Mouse (Mus musculus) B cell, adult 2 months (primary cell): ENCODE measurements at regions not wholly inside any gene's neighbourhood (a gene's known extent, or its start where the extent isn't known, plus 50 kb on each side); places are given as distances from the start of the nearest gene placed in this dataset.

ENCODE experiments used
- DNase-seq, 2 experiments: peaks; one replicate each; pipeline ENCODE4 v3.0.0; 2022

DNA sequence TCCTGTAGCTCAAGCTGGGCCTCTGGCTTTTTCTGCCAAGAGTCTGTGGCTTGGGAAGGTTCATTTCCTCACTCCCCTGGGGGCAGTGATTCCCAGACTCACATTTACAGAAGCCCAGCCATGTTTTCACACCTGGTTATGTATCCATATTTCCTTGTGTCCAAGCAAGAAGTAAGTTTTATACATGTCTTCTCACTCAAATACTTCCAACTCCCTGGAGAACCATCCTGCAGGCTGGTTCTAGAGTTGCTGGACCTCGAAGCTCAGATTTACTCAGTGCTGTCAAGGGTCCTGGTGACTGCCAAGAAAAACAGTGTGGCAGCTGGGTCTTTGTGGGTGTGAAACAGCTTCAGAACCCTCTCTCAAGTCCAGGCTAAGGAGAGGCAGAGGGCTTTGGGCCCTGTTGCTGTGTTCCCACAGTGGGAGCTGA, 537.6 kb upstream of the Nrp1 start:
- DNase-seq: no peak

- DNase-seq: no peak
These were observed 536.8 kb upstream of the Nrp1 start for GRCm38 (mm10) chr8:127821646-127822045.

DNA sequence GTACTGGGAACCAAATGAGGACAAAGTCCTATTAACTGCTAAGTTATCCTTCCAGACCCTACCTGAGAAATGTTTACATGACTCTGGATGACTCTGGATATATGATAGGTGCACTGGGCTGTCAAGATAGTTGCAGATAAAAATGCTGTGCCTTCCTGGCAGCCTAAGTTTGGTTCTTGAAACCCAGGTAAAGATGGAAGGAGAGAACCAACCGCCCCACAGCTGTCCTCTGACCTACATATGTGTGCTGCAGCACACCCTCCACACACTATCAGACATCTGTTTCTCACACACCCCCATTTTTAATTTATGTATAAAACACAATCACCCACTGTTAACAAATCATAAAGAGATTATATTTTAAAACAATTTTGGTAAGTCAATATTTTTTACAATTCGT, 533.4 kb upstream of the Nrp1 start:
- DNase-seq: no peak

DNA sequence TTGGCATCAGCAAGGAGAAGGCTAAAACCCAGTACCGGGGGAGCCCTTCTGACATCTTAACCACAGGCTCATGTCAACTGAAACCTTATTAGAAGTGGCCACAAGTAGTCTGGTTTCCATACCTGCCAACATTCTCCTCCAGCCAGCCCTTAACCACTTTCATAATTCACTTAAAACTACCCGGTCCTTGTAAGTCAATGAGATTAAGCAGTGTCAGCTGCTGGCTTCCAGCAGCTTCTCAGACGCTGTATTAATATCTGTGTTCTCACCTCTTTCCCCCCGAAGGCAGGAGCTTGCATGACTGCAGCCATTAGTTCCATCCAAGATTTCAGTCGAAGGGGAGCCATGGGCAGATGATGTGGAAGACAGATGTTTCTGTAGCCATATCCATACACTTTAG, 530.6 kb upstream of the Nrp1 start:
- no peak for DNase-seq

DNA sequence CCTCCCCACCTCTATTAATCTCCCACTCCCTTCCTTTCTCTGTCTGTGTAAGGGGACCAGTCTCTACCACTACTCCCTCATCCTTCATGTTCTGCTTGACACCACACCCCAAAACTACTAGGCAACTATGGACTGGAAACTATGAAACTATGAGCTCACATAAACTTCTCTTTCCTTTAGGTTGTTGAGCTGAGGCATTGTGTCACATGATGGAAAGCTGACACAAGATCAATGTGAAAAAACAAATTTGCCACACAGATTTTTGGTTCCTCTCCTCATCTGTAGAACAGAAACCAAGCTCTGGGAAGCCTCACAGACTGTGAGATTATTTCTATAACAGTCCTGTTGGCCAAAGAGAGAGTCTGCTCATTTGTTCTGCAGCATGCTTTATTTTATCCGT, 528.7 kb upstream of the Nrp1 start:
- no peak for DNase-seq

- DNase-seq: no peak
These were observed 524.4 kb upstream of the Nrp1 start for GRCm38 (mm10) chr8:127834006-127834405.

DNA sequence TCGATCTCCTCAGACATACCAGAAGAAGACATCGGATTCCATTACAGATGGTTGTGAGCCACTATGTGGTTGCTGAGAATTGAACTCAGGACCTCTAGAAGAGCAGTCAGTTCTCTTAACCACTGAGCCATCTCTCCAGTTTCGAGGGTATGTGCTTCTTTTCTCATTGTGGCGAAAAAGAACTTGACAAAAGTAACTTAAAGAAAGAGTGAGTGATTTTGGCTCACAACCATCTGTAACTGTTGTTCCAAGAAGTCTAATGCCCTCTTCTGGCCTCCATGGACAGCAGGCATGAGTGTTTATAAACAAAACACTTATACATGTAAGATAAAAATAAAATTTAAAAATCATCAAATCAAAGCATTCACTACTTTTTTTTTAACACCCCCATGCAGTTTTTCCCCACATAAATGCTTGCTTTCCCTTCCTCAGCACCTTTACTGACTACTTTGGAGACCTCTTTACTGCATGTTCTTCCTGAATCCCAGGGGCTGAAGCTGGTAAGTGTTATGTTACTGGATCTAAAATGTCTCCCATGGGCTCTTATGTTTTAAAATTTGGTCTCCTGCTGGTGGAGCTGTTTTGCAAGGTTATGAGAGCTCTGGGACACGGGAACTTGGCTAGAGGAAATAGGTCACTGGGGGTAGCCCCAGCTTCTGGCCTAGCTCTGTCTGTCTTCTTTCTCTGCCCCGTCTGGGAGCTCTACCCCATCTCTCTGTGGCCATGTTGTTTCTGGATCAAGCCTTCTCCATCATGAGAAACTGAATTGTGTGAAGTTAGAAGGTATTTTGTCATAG, 521.8 kb upstream of the Nrp1 start:
- DNase-seq: no peak

- DNase-seq: no peak
These were observed 520.1 kb upstream of the Nrp1 start for GRCm38 (mm10) chr8:127838311-127838710.

DNA sequence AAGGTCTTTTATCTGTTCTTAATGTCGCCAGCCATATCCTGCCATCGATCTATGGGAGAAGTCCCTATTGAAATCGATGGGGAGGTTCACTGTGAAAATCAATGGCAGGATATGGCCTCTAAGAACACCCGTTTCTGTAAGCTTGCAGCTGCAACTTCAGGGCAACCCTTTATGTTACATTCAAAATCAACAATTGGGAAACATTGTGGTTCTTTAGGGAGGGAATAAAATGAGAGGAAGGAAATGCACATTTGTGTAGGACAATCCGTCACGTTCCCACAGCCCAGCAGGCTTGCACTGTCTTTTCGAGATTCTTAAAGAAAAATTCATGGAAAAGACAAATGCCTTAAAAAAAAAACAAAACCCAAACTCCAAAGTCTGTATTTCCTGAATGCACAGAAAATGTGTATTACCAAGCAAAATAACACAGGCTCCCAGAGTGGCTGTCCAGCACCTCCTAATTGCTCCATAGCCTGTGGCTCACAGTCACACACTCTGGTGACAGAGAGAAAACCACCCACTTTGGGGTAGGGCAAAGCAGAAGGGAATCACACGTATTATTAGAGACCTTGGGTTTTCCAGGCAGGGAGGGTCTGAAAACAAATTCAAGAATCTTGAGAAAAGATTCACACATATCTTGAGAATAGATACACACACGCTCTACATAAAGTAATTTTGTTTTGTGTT, 510.9 kb upstream of the Nrp1 start:
- DNase-seq: no peak

DNA sequence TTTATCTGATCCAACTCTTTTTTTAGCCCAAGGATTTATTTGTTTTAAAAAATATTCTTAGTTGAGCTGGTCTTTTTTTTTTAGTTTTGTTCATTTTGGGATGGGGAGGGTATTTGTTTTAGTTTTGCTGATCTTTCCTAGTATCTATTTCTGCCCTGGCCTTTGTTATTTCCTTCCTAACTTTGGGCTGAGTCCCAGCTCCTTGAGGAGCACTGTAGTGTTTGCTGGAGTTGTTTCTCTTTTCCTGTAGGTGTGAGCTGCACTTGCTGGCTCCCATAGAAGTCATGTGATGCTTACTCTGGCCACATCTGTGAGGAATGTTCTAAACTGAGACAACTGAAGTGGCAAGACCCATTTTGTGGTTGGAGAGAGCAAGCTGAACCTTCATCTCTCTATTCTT, 508.5 kb upstream of the Nrp1 start:
- no peak for DNase-seq

GRCm38 (mm10) chr8:127855653-127856300, 502.6 kb upstream of the Nrp1 start:
- DNase-seq: no peak

GRCm38 (mm10) chr8:127856351-127857135, 501.9 kb upstream of the Nrp1 start:
- DNase-seq: no peak

DNA sequence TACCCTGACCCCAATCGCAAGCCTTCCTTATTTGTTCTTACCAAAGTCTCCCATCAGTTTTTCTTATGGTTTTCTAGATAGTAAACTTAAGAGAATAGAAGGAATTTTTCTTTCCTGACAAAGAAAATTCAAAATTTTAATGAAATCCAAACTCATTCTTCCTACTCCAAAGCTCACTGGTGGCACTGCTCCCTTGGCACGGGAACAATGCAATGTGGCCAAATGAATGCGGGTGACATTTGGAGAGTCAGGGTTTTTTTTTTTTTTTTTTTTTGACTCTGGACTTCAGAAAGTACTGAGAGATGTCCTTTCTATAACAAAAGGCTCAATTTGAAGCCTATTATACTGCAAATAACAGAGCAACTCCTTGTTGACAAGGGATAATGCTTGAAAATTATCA, 499.4 kb upstream of the Nrp1 start:
- no peak for DNase-seq

GRCm38 (mm10) chr8:127860376-127860775, 498.0 kb upstream of the Nrp1 start:
- no peak for DNase-seq

DNA sequence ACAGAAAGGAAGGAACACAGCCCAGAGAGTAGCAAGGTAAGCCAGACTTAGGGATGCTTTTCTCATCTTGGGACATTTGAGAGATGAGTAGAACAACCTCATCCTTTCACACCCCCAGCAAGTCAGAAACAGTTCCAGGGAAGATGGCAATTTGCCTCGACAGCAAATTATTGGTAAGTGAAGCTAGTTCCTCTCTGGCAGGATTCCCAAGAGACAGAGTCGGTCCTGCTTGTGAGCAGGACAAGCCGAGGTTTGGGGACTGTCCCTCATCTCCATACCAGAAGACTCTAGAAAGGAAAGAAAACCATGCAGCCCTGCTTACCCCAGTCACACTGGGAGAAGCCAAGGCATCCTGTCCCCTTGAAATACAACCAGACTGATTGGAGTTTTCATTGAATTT, 497.5 kb upstream of the Nrp1 start:
- peak; percentile 16 to 19 for DNase-seq

DNA sequence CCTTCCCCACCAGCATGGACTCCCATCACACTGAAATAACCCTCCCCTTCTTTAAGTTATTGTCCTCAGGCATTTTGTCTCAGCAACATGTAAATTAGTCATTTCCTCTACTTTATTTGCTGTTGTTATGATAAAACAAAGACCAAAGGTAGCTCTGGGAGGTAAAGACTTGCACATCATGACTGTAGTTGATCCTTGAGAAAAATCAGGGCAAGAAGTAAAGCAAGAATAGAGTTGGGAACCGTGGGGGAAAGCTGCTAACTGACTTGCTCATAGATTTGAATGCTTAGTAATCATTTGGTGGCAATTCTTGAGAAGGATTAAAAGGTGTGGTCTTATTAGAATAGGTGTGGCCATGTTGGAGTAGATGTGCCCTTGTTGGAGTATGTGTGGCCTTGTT, 473.8 kb upstream of the Nrp1 start:
- DNase-seq: no peak

- no peak for DNase-seq
These were observed 473.2 kb upstream of the Nrp1 start for GRCm38 (mm10) chr8:127885211-127885610.

DNA sequence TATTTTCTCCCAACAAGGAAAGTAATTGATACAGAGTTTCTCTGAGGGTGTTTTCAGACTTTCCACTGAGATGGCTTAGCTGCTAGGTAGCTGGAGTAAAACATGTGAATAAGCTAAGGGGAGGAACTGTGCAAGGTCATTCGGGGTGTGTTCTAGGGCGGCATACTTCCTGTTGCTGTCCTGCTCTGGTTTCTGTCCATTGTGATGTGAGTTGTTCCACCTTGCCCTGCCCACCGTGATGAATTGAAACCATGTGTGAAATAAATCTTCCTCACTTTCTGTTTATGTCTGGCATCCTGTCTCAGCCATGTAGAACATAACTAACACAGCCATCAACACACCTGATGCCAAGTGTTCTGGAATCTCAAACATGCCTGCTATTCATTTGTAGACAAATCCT, 472.6 kb upstream of the Nrp1 start:
- DNase-seq: no peak

GRCm38 (mm10) chr8:127890729-127891128, 467.7 kb upstream of the Nrp1 start:
- DNase-seq: no peak

DNA sequence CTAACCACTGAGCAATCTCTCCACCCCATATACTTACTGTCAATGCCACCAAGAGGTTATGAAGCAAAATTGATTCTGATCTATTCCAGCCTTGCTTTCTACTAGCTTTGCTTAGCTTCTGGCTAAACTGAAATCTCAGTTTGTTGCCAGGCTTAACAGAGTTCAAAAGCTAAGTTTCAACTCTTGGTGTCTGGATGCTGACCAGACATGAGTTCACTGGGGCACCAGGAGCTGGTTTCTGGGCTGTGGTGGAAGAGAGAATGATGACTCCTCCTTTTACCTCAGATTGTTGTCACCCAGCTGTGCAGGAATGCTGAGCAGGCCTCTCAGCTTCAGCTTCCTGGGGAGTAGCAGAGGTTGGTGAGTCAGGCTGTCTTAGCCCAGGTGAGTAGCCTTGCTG, 464.1 kb upstream of the Nrp1 start:
- no peak for DNase-seq

DNA sequence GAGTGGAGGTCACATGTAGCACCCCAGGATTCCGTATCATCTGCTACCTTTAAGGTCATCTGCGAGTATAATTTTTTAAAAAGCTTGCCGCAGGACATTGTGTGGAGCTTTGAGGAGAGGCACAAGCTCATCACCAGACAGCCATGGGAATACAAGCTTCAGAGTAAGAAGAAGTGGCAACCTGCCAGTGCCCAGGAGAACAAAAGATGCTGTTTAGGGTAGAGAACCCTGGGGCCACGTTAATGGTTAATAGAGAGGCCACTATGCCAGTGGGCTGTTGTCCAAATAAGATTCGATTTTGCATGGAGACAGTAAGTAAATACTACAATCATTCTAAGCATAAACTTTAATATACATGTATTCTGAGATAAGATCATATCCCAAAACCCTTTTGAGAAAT, 450.0 kb upstream of the Nrp1 start:
- no peak for DNase-seq

DNA sequence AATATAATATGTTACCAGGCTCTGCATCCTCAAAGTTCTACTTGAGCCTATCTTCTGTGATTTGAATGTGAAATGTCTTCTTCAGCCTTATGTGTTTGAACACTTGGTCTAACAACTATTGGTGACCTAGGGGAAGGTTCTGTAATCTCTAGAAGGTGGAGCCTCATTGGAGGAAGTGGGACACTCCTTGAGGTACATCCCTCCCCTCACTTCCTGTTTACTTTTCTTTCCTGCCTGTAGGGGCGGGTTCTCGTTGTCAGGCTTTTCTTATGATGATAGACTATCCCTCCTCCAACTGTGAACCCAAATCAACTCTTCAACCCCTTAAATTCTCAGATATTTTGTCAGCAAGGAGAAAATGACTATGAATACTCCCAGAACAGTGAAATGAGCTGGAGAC, 448.8 kb upstream of the Nrp1 start:
- no peak for DNase-seq

GRCm38 (mm10) chr8:127914086-127914485, 444.3 kb upstream of the Nrp1 start:
- no peak for DNase-seq
